Mouse (Mus musculus) gastrocnemius, postnatal 14 days (tissue): ENCODE results near the gene Olfr222. TPM values are rescaled to one million over a fixed set of nuclear protein-coding genes. Genes with fewer than 3 reads are reported as not detected.
A peak's percentile ranks its signal among the peaks of the same experiment; 100 is the strongest.
"Not testable (repeated sequence)": the region's sequence is repeated elsewhere in the genome, so short reads cannot be mapped to it uniquely, and the experiment has no call there.

Source experiments
- DNase-seq: peaks from one replicate; pipeline ENCODE4 v3.0.0; 2021; ENCODE audit warnings: mixed read lengths
- intact Hi-C: fragments of 180-260 bp; cut with DNase I; formaldehyde crosslinking; loops from one replicate; pipeline ENCODE4 v1.15.1; 2025; ENCODE audit warnings: low total_unique reads
- long read RNA-seq, 2 experiments: library from polyadenylated mRNA; stranded (forward); transcript quantifications; one replicate each; pipeline ENCODE4 v2.0.0; 2021
- total RNA-seq, 2 experiments: library from RNA; stranded (reverse); gene quantifications; 2 replicates each; pipeline ENCODE4 v1.2.3; 2021

The Olfr222 gene
- total RNA-seq = not detected
- long read RNA-seq, experiment 1 = 0 reads
- long read RNA-seq, experiment 2 = 0 reads

GRCm38 (mm10) chr11:59576135-59576534 lies at the start of gene Olfr222:
Gene Olfr222 (minus strand): TSS chr11:59576235.
- intact Hi-C loops, DNase-seq: not testable (repeated sequence)

- intact Hi-C loops = no loop called here
Observed at GRCm38 (mm10) chr11:59624017-59624630, 48.1 kb upstream of the Olfr222 start.

GRCm38 (mm10) chr11:59622214-59622613 lies 46.2 kb upstream of the Olfr222 start:
- intact Hi-C loops = no loop called here
- no peak for DNase-seq

More at GRCm38 (mm10) chr11:59624017-59624630, 48.1 kb upstream of the Olfr222 start:
- DNase-seq = peak; percentile 52

- intact Hi-C loops, DNase-seq: not testable (repeated sequence)
Observed at GRCm38 (mm10) chr11:59616986-59617385, 41.0 kb upstream of the Olfr222 start.

- DNase-seq = peak; percentile 19
- intact Hi-C loops = no loop called here
Observed at GRCm38 (mm10) chr11:59614120-59614519, 38.1 kb upstream of the Olfr222 start.

- DNase-seq = no peak
- intact Hi-C loops = no loop called here
Observed at GRCm38 (mm10) chr11:59611646-59612045, 35.6 kb upstream of the Olfr222 start.

GRCm38 (mm10) chr11:59602287-59602686 lies 26.3 kb upstream of the Olfr222 start:
- intact Hi-C loops = no loop called here
- no peak for DNase-seq

GRCm38 (mm10) chr11:59600872-59601271 lies 24.8 kb upstream of the Olfr222 start:
- no peak for DNase-seq
- intact Hi-C loops = no loop called here

- no peak for DNase-seq
Observed at GRCm38 (mm10) chr11:59599211-59599610, 23.2 kb upstream of the Olfr222 start.

GRCm38 (mm10) chr11:59596950-59597349 lies 20.9 kb upstream of the Olfr222 start:
- intact Hi-C loops = no loop called here
- no peak for DNase-seq

More at GRCm38 (mm10) chr11:59599211-59599610, 23.2 kb upstream of the Olfr222 start:
- intact Hi-C loops = no loop called here

- DNase-seq = no peak
- intact Hi-C loops = no loop called here
Observed at GRCm38 (mm10) chr11:59596091-59596490, 20.1 kb upstream of the Olfr222 start.

- DNase-seq = no peak
- intact Hi-C loops = no loop called here
Observed at GRCm38 (mm10) chr11:59593189-59593588, 17.2 kb upstream of the Olfr222 start, which contains the start of gene Olfr223. Gene Olfr223 (minus strand): TSS chr11:59593289.

GRCm38 (mm10) chr11:59589496-59589895 lies 13.5 kb upstream of the Olfr222 start:
- no peak for DNase-seq
- intact Hi-C loops = no loop called here

- intact Hi-C loops = no loop called here
- DNase-seq = no peak
Observed at GRCm38 (mm10) chr11:59584539-59584938, 8.5 kb upstream of the Olfr222 start.

GRCm38 (mm10) chr11:59575726-59576125 lies 309 bp downstream of the Olfr222 start:
- no peak for DNase-seq
- intact Hi-C loops = no loop called here

GRCm38 (mm10) chr11:59569306-59569705 lies 6.7 kb downstream of the Olfr222 start:
- intact Hi-C loops = loop anchor here (5.0 kb wide), 1 partner anchor 42 kb away; the partner anchor contains the start of gene Zkscan17
- DNase-seq = no peak

GRCm38 (mm10) chr11:59562837-59563236 lies 13.2 kb downstream of the Olfr222 start:
- intact Hi-C loops = no loop called here
- DNase-seq = no peak

GRCm38 (mm10) chr11:59562336-59562735 lies 13.7 kb downstream of the Olfr222 start:
- intact Hi-C loops = no loop called here
- no peak for DNase-seq

GRCm38 (mm10) chr11:59560906-59561305 lies 15.1 kb downstream of the Olfr222 start:
- intact Hi-C loops = no loop called here
- no peak for DNase-seq

GRCm38 (mm10) chr11:59554535-59554934 lies 21.5 kb downstream of the Olfr222 start:
- intact Hi-C loops = no loop called here
- no peak for DNase-seq

- DNase-seq = no peak
- intact Hi-C loops = no loop called here
Observed at GRCm38 (mm10) chr11:59554127-59554526, 21.9 kb downstream of the Olfr222 start.
